Mouse (Mus musculus) WW6 (cell line): ENCODE results near the gene Mad1l1.

Source experiments
- DNase-seq: peaks from one replicate; pipeline ENCODE4 v3.0.0-alpha.2; 2013; ENCODE audit warnings: low read depth, low spot score

Mad1l1 gene

GRCm38 (mm10) chr5:140062316-140062715 lies 259.0 kb downstream of the Mad1l1 start:
- no peak for DNase-seq

GRCm38 (mm10) chr5:140061296-140061879 lies 260.0 kb downstream of the Mad1l1 start:
- no peak for DNase-seq

GRCm38 (mm10) chr5:140056291-140056690 lies 265.1 kb downstream of the Mad1l1 start:
- DNase-seq: no peak

GRCm38 (mm10) chr5:140055431-140055830 lies 265.9 kb downstream of the Mad1l1 start:
- no peak for DNase-seq

- no peak for DNase-seq
Measured at GRCm38 (mm10) chr5:140053626-140054025, 267.7 kb downstream of the Mad1l1 start.

- no peak for DNase-seq
Measured at GRCm38 (mm10) chr5:140052405-140052804, 268.9 kb downstream of the Mad1l1 start.

- DNase-seq: no peak
Measured at GRCm38 (mm10) chr5:140045453-140045852, 275.9 kb downstream of the Mad1l1 start.

GRCm38 (mm10) chr5:140043002-140043401 lies 278.4 kb downstream of the Mad1l1 start:
- DNase-seq: no peak

GRCm38 (mm10) chr5:140042002-140042611 lies 279.2 kb downstream of the Mad1l1 start:
- DNase-seq: no peak

GRCm38 (mm10) chr5:140041055-140041454 lies 280.3 kb downstream of the Mad1l1 start:
- DNase-seq: no peak

GRCm38 (mm10) chr5:140037587-140038233 lies 283.6 kb downstream of the Mad1l1 start:
- no peak for DNase-seq

GRCm38 (mm10) chr5:140035641-140036040 lies 285.7 kb downstream of the Mad1l1 start:
- no peak for DNase-seq

GRCm38 (mm10) chr5:140035025-140035330 lies 286.4 kb downstream of the Mad1l1 start:
- DNase-seq: no peak

- no peak for DNase-seq
Measured at GRCm38 (mm10) chr5:140034300-140035024, 286.9 kb downstream of the Mad1l1 start.

- no peak for DNase-seq
Measured at GRCm38 (mm10) chr5:140026366-140026765, 295.0 kb downstream of the Mad1l1 start.

GRCm38 (mm10) chr5:140025301-140025700 lies 296.1 kb downstream of the Mad1l1 start:
- no peak for DNase-seq

- DNase-seq: no peak
Measured at GRCm38 (mm10) chr5:140023941-140024500, 297.3 kb downstream of the Mad1l1 start.

GRCm38 (mm10) chr5:140022861-140023260 lies 298.5 kb downstream of the Mad1l1 start:
- no peak for DNase-seq

- DNase-seq: no peak
Measured at GRCm38 (mm10) chr5:140021755-140022154, 299.6 kb downstream of the Mad1l1 start.

- DNase-seq: no peak
Measured at GRCm38 (mm10) chr5:140019616-140020015, 301.7 kb downstream of the Mad1l1 start.

- no peak for DNase-seq
Measured at GRCm38 (mm10) chr5:140018780-140019179, 302.6 kb downstream of the Mad1l1 start.

- DNase-seq: no peak
Measured at GRCm38 (mm10) chr5:140016896-140017295, 304.5 kb downstream of the Mad1l1 start.
